Mouse (Mus musculus) limb, embryonic 14.5 days (tissue): ENCODE data around the gene Gzma. TPM values are rescaled to one million over a fixed set of nuclear protein-coding genes. Genes with fewer than 3 reads are reported as not detected.

Experiments
- ATAC-seq: fragments of 200-750 bp; cut with Nextera tagmentation; 2 replicates; pipeline ENCODE4 v1.8.0; 2017; ENCODE audit warnings: low read depth, moderate number of reproducible peaks, moderate TSS enrichment; ENCODE audit not compliant: low FRiP score
- DNase-seq: peaks from one replicate; pipeline ENCODE4 v3.0.0-alpha.2; 2015; ENCODE audit warnings: low spot score
- H3K27ac ChIP-seq: fragments of 300-500 bp; sonication (generic); replicated peaks from 2 replicates; pipeline ENCODE4 v1.5.1; 2014; ENCODE audit warnings: low read depth, mild to moderate bottlenecking, low read length, moderate library complexity, mixed read lengths
- H3K27me3 ChIP-seq: fragments of 300-500 bp; sonication (generic); 2 replicates; pipeline ENCODE4 v1.6.1; 2014; ENCODE audit warnings: low read length, mixed read lengths; ENCODE audit not compliant: control insufficient read depth, insufficient read depth
- H3K36me3 ChIP-seq: fragments of 300-500 bp; sonication (generic); 2 replicates; pipeline ENCODE4 v1.6.1; 2014; ENCODE audit warnings: mild to moderate bottlenecking, low read length, moderate library complexity, mixed read lengths; ENCODE audit not compliant: control insufficient read depth, insufficient read depth
- H3K4me1 ChIP-seq: fragments of 300-500 bp; sonication (generic); 2 replicates; pipeline ENCODE4 v1.6.1; 2014; ENCODE audit warnings: antibody characterized with exemption, low read length, mixed read lengths; ENCODE audit not compliant: control insufficient read depth, insufficient read depth
- H3K4me2 ChIP-seq: fragments of 300-500 bp; sonication (generic); replicated peaks from 2 replicates; pipeline ENCODE4 v1.6.1; 2014; ENCODE audit warnings: low read depth, mild to moderate bottlenecking, low read length, moderate library complexity; ENCODE audit not compliant: severe bottlenecking
- H3K4me3 ChIP-seq: fragments of 300-500 bp; sonication (generic); replicated peaks from 2 replicates; pipeline ENCODE4 v1.5.1; 2014; ENCODE audit warnings: low read length
- H3K9ac ChIP-seq: fragments of 300-500 bp; sonication (generic); 2 replicates; pipeline ENCODE4 v1.6.1; 2014; ENCODE audit warnings: mild to moderate bottlenecking, low read depth, low read length, moderate library complexity; ENCODE audit not compliant: severe bottlenecking
- H3K9me3 ChIP-seq: fragments of 300-500 bp; sonication (generic); 2 replicates; pipeline ENCODE4 v1.6.1; 2016; ENCODE audit warnings: low read length; ENCODE audit not compliant: control insufficient read depth
- POLR2A ChIP-seq: fragments of 200-500 bp; IDR thresholded peaks from 2 replicates; pipeline ENCODE4 v1.8.0; 2012; ENCODE audit warnings: inconsistent platforms, mild to moderate bottlenecking, moderate library complexity, borderline replicate concordance; ENCODE audit not compliant: insufficient read depth, insufficient read length; ENCODE audit errors: extremely low read depth
- WGBS: fragments of 180-500 bp; shearing (Covaris S2); extraction: QIAGEN DNeasy Blood & Tissue Kit; methylation state at CpG from one replicate; pipeline ENCODE4 v1.1.7; 2014; 5-methylcytosine and 5-hydroxymethylcytosine counted together
- polyA plus RNA-seq, 2 experiments: library from polyadenylated mRNA; depleted of rRNA in 1 of 2; stranded (reverse) in 1 of 2; unstranded in 1 of 2; fragments of >200 nt; fragmentation: Nextera tagmentation in 1 of 2; extraction: Ambion mirVana in 1 of 2; gene quantifications; 2 replicates each; pipeline versions ENCODE4 v1.2.1 to v1.2.3; 2012 to 2014

Gene Gzma
- polyA plus RNA-seq, 2 experiments = 0.16 TPM; not detected in 1

DNA sequence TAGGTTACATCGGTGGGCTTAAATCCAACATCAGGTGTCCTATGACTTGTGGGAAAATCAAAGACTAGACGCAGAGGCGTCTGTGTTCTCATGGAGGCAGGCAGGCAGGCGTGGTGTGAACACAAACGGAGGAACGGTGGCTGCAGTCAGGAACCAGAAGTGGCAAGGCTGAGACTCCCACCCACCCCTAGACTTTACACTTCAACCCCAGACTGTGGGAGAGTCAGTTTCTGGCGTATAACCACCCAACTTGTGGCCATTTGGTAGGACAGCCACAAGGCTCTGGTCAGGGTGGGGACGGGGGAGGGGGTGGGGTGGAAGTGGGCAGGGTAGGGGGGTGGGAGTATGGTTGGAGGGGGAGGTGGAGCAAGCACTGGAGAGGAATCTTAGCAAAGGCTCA lies 10.3 kb downstream of the Gzma start:
- ATAC-seq (no peak), DNase-seq (no peak)
- Histone ChIP-seq H3K4me1 (no peaks in the 10 kb centered on the region), H3K27me3 (no peaks in the 10 kb centered on the region), H3K27ac (no peak overlapping the region), H3K9ac (no peak overlapping the region), H3K9me3 (no peaks in the 10 kb centered on the region), H3K36me3 (no peaks in the 10 kb centered on the region), H3K4me2 (no peak overlapping the region), H3K4me3 (no peak overlapping the region)
- WGBS = 59% methylated on average over 8 of the region's 8 CpGs
- no peak for TF ChIP-seq POLR2A

GRCm38 (mm10) chr13:113087226-113088017 lies 13.4 kb downstream of the Gzma start:
- DNase-seq (no peak), ATAC-seq (no peak)
- H3K9me3 ChIP-seq = no peaks in the 10 kb centered on the region
- no peak overlapping the region for H3K9ac ChIP-seq
- no peaks in the 10 kb centered on the region for H3K4me1 ChIP-seq
- no peak for TF ChIP-seq POLR2A
- H3K27ac ChIP-seq = no peak overlapping the region
- 74% methylated on average over 13 of the region's 13 CpGs for WGBS
- H3K36me3 ChIP-seq = no peaks in the 10 kb centered on the region
- H3K27me3 ChIP-seq = no peaks in the 10 kb centered on the region
- H3K4me2 ChIP-seq = no peak overlapping the region
- H3K4me3 ChIP-seq = no peak overlapping the region

DNA sequence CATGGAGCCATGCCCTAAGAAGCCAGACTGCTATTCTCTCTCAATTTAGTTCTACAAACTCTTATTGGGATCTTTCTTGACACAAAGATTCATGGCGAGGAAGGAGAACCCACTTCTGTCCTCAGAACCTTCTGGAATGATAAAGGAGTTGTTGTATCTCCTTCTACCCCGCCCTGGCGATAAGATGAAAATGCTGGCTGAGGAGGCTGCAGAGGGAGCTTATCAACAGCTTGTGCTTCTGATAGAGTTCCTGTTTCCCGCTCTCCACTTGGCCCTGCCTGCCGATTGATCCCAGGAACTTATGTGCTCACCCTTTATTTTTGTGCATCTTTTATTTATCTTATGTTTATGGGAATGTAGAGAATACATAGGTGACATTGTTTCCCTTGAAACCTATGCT lies 16.0 kb downstream of the Gzma start:
- H3K4me2 ChIP-seq = no peak overlapping the region
- H3K27me3 ChIP-seq = no peaks in the 10 kb centered on the region
- H3K9me3 ChIP-seq = no peaks in the 10 kb centered on the region
- H3K9ac ChIP-seq = no peak overlapping the region
- WGBS = 80% methylated on average over 5 of the region's 5 CpGs
- H3K36me3 ChIP-seq = no peaks in the 10 kb centered on the region
- no peak overlapping the region for H3K4me3 ChIP-seq
- no peak for TF ChIP-seq POLR2A
- ATAC-seq (no peak), DNase-seq (no peak)
- no peaks in the 10 kb centered on the region for H3K4me1 ChIP-seq
- no peak overlapping the region for H3K27ac ChIP-seq

- H3K36me3 ChIP-seq = no peaks in the 10 kb centered on the region
- H3K27me3 ChIP-seq = no peaks in the 10 kb centered on the region
- no peak overlapping the region for H3K27ac ChIP-seq
- H3K9me3 ChIP-seq = no peaks in the 10 kb centered on the region
- TF ChIP-seq POLR2A = no peak
- ATAC-seq = no peak
- H3K4me1 ChIP-seq = no peaks in the 10 kb centered on the region
- H3K9ac ChIP-seq = no peak overlapping the region
- 74% methylated on average over 1 of the region's 1 CpGs for WGBS
- DNase-seq = no peak
- H3K4me2 ChIP-seq = no peak overlapping the region
- no peak overlapping the region for H3K4me3 ChIP-seq
These were observed 18.7 kb downstream of the Gzma start for GRCm38 (mm10) chr13:113082101-113082500.

DNA sequence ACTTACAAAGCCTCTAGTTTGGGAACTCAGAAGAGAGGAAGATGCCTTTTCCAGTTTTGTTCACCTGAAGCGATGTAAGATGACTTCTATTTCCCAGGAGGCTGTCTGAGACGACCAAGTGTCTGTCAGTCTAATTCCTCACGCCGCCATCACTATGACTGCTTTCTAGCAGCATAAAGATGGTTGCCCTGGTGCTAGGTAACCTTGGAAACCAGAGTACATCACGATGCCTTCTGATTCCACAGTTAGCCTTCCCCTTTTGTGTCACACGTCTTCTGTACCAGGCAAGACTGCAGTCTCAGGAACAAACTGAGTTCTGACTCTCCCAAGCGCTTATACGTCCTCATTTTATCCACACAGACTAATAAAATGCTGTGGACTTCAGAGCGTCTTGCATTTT lies 21.8 kb downstream of the Gzma start:
- WGBS = 82% methylated on average over 9 of the region's 9 CpGs
- no peak overlapping the region for H3K4me2 ChIP-seq
- no peak for TF ChIP-seq POLR2A
- no peak overlapping the region for H3K4me3 ChIP-seq
- no peaks in the 10 kb centered on the region for H3K4me1 ChIP-seq
- H3K9me3 ChIP-seq = no peaks in the 10 kb centered on the region
- no peaks in the 10 kb centered on the region for H3K27me3 ChIP-seq
- H3K9ac ChIP-seq = no peak overlapping the region
- no peak for ATAC-seq
- DNase-seq = no peak
- no peak overlapping the region for H3K27ac ChIP-seq
- no peaks in the 10 kb centered on the region for H3K36me3 ChIP-seq
